Mouse (Mus musculus) splenic B cell, adult 2 months (primary cell): Measurements from ENCODE around the gene Gm10300.

ENCODE experiments used
- DNase-seq: peaks from one replicate; pipeline ENCODE4 v3.0.0-alpha.2; 2011; ENCODE audit warnings: low read depth, low spot score
- H3K27me3 ChIP-seq: 2 replicates; pipeline ENCODE4 v1.6.1; 2012; ENCODE audit warnings: mild to moderate bottlenecking, low read length, moderate library complexity, mixed read lengths; ENCODE audit not compliant: control insufficient read depth, poor library complexity, insufficient read depth, severe bottlenecking
- H3K36me3 ChIP-seq: 2 replicates; pipeline ENCODE4 v1.6.1; 2012; ENCODE audit warnings: mild to moderate bottlenecking, low read length, moderate library complexity, mixed read lengths; ENCODE audit not compliant: control insufficient read depth, poor library complexity, insufficient read depth, severe bottlenecking

Gm10300 gene

GRCm38 (mm10) chr4:132074077-132074932 lies at the start of gene Gm10300:
Gene Gm10300 (plus strand): TSS chr4:132074697.
- peak; percentile 43 for DNase-seq
- Histone ChIP-seq H3K36me3 (no peaks in the 10 kb centered on the region), H3K27me3 (no peaks in the 10 kb centered on the region)

GRCm38 (mm10) chr4:132025264-132025663 lies 49.2 kb upstream of the Gm10300 start:
- no peaks in the 10 kb centered on the region for H3K36me3 ChIP-seq

GRCm38 (mm10) chr4:132025738-132026527 lies 48.6 kb upstream of the Gm10300 start:
- DNase-seq, result no peak
- H3K36me3 ChIP-seq, result no peaks in the 10 kb centered on the region

More at GRCm38 (mm10) chr4:132025264-132025663, 49.2 kb upstream of the Gm10300 start:
- H3K27me3 ChIP-seq, result no peaks in the 10 kb centered on the region
- DNase-seq, result no peak

GRCm38 (mm10) chr4:132027167-132027566 lies 47.3 kb upstream of the Gm10300 start:
- no peaks in the 10 kb centered on the region for H3K36me3 ChIP-seq
- no peak for DNase-seq
- no peaks in the 10 kb centered on the region for H3K27me3 ChIP-seq

More at GRCm38 (mm10) chr4:132025738-132026527, 48.6 kb upstream of the Gm10300 start:
- H3K27me3 ChIP-seq, result no peaks in the 10 kb centered on the region

GRCm38 (mm10) chr4:132027806-132028205 lies 46.7 kb upstream of the Gm10300 start:
- Histone ChIP-seq H3K27me3 (no peaks in the 10 kb centered on the region), H3K36me3 (no peaks in the 10 kb centered on the region)
- no peak for DNase-seq

GRCm38 (mm10) chr4:132029851-132030741 lies 44.4 kb upstream of the Gm10300 start:
- peak; percentile 20 for DNase-seq
- no peaks in the 10 kb centered on the region for H3K27me3 ChIP-seq
- H3K36me3 ChIP-seq, result no peaks in the 10 kb centered on the region

GRCm38 (mm10) chr4:132033183-132033582 lies 41.3 kb upstream of the Gm10300 start:
- peak; percentile 40 for DNase-seq
- no peaks in the 10 kb centered on the region for H3K27me3 ChIP-seq

GRCm38 (mm10) chr4:132034242-132034641 lies 40.3 kb upstream of the Gm10300 start:
- no peak for DNase-seq
- Histone ChIP-seq H3K36me3 (no peaks in the 10 kb centered on the region), H3K27me3 (no peaks in the 10 kb centered on the region)

More at GRCm38 (mm10) chr4:132033183-132033582, 41.3 kb upstream of the Gm10300 start:
- H3K36me3 ChIP-seq, result no peaks in the 10 kb centered on the region

- Histone ChIP-seq H3K27me3 (no peaks in the 10 kb centered on the region), H3K36me3 (no peaks in the 10 kb centered on the region)
- DNase-seq, result no peak
Observed at GRCm38 (mm10) chr4:132037137-132037536, 37.4 kb upstream of the Gm10300 start.

GRCm38 (mm10) chr4:132037991-132038390 lies 36.5 kb upstream of the Gm10300 start:
- Histone ChIP-seq H3K27me3 (no peaks in the 10 kb centered on the region), H3K36me3 (no peaks in the 10 kb centered on the region)
- DNase-seq, result no peak

- Histone ChIP-seq H3K36me3 (no peaks in the 10 kb centered on the region), H3K27me3 (no peaks in the 10 kb centered on the region)
- DNase-seq, result no peak
Observed at GRCm38 (mm10) chr4:132038809-132039208, 35.7 kb upstream of the Gm10300 start.

- no peaks in the 10 kb centered on the region for H3K27me3 ChIP-seq
- H3K36me3 ChIP-seq, result no peaks in the 10 kb centered on the region
- DNase-seq, result peak; percentile 15
Observed at GRCm38 (mm10) chr4:132039521-132039920, 35.0 kb upstream of the Gm10300 start.

- Histone ChIP-seq H3K36me3 (no peaks in the 10 kb centered on the region), H3K27me3 (no peaks in the 10 kb centered on the region)
- peak; percentile 90 for DNase-seq
Observed at GRCm38 (mm10) chr4:132039975-132040645, 34.4 kb upstream of the Gm10300 start.
